Mouse (Mus musculus): ENCODE data around the gene Sox6.

The Sox6 gene

DNA sequence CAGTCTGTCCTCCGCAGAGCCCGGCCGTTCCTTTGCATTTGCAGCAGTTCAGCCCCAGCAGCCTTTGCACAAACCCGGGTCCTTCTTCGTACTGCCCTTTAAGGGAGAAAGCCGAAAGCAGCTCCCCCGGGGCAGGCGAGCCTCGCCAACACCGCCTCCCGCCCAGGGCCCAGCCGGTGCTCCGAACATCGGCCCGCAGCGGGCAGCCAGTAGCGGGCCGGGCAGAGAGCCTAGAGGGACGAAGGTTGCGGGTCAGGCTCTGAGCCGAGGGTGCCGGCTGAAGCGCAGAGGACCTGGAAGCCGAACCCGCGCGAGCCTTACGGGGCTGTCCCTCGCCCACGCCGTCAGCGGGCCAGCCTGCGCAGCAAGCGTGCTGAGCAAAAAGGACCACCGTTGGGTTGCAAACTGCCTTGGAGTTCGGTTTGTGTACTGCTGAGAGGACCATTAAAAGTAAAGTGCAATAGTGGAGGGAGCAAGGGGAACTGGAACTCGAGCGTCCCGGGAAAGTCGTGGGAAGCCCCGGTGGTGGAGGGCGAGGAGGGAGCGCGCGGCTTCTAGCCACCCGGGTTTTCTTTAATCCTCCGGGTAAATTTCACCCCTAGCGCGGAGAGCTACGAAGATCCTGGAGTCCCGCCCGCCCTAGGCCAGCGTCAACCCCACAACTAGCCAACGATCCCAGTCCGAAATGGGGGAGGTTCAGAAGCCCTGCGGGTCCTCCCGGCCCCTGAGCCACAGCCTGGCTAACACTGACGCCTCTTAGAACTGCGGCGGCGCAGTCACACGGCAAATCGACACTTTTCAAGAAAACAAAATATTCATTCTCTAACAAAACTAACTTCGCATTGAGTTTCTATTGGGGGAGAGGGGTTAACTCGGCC lies 6.6 kb downstream of the Sox6 start:
- no peaks in the 10 kb centered on the region for H3K36me3 ChIP-seq (ENCODE audit: control insufficient read depth, insufficient read depth, low read length, poor library complexity, severe bottlenecking)
- H3K27me3 ChIP-seq (ENCODE audit: control insufficient read depth, insufficient read depth, low read length, poor library complexity, severe bottlenecking) = peaks cover 3% of the 10 kb centered on the region
- DNase-seq (ENCODE audit: low read depth, low spot score) = peak; percentile 46

DNA sequence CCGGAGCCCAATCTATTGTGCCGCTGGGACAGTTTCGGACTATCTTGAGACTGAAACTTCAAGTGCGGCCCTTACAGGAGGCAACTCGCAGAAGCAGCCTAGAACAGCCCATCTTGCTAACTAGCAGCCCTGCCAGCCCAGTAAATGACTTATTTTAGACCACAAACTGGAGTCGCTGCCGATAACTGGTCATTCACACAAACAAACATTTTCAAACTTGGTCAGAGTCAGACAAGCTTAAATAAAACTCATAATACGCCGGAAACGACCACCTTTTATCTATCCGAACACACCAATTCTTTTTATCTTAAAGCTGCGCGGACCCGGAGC lies 7.2 kb downstream of the Sox6 start:
- peaks cover 3% of the 10 kb centered on the region for H3K27me3 ChIP-seq (ENCODE audit: control insufficient read depth, insufficient read depth, low read length, poor library complexity, severe bottlenecking)
- DNase-seq (ENCODE audit: low read depth, low spot score) = no peak
- no peaks in the 10 kb centered on the region for H3K36me3 ChIP-seq (ENCODE audit: control insufficient read depth, insufficient read depth, low read length, poor library complexity, severe bottlenecking)

DNA sequence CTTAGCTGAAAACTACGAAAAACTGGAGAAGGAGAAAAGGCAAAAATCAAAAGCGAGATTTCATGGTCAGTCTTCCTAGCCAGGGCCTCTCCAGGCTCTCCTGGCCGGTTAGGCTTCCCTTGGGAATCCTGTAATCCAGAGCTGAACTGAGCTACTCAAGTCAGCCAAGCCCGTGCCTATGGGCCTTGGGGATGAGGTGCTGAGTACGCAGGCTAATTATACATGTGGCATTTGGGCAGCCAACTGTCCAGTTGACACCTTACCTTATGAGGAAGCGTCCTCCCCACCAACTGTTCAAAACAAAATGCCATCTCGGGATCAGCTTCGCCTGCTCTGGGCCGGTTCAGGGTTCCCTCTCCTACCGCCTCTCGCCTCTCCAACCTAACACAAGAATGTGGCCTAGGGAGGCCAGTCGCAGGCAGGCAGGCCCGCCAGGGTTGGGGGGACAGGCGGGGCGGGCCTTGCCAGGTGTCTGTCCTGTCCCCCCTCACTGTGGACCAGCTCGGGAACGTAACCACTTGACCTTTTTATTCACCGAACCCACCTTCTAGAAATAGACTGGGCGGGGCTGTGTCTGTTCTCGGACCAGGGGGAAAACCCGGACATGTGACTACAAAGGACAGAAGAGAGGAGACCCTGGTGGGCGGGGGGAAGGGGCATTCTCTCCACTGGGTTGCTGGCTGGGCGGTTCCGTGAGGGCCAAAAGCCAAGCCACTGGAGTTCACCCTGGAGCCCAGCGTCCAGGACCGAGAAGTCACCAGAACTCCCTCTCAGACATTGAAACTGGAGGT lies 7.8 kb downstream of the Sox6 start:
- Histone ChIP-seq H3K36me3 (ENCODE audit: control insufficient read depth, insufficient read depth, low read length, poor library complexity, severe bottlenecking) (no peaks in the 10 kb centered on the region), H3K27me3 (ENCODE audit: control insufficient read depth, insufficient read depth, low read length, poor library complexity, severe bottlenecking) (peaks cover 3% of the 10 kb centered on the region)
- no peak for DNase-seq (ENCODE audit: low read depth, low spot score)

GRCm38 (mm10) chr7:116029991-116030390 lies 8.6 kb downstream of the Sox6 start:
- Histone ChIP-seq H3K27me3 (ENCODE audit: control insufficient read depth, insufficient read depth, low read length, poor library complexity, severe bottlenecking) (peaks cover 3% of the 10 kb centered on the region), H3K36me3 (ENCODE audit: control insufficient read depth, insufficient read depth, low read length, poor library complexity, severe bottlenecking) (no peaks in the 10 kb centered on the region)
- DNase-seq (ENCODE audit: low read depth, low spot score) = no peak

GRCm38 (mm10) chr7:116002726-116003125 lies 35.9 kb downstream of the Sox6 start:
- Histone ChIP-seq H3K36me3 (ENCODE audit: control insufficient read depth, insufficient read depth, low read length, poor library complexity, severe bottlenecking) (no peaks in the 10 kb centered on the region), H3K27me3 (ENCODE audit: control insufficient read depth, insufficient read depth, low read length, poor library complexity, severe bottlenecking) (no peaks in the 10 kb centered on the region)
- DNase-seq (ENCODE audit: low read depth, low spot score) = no peak

DNA sequence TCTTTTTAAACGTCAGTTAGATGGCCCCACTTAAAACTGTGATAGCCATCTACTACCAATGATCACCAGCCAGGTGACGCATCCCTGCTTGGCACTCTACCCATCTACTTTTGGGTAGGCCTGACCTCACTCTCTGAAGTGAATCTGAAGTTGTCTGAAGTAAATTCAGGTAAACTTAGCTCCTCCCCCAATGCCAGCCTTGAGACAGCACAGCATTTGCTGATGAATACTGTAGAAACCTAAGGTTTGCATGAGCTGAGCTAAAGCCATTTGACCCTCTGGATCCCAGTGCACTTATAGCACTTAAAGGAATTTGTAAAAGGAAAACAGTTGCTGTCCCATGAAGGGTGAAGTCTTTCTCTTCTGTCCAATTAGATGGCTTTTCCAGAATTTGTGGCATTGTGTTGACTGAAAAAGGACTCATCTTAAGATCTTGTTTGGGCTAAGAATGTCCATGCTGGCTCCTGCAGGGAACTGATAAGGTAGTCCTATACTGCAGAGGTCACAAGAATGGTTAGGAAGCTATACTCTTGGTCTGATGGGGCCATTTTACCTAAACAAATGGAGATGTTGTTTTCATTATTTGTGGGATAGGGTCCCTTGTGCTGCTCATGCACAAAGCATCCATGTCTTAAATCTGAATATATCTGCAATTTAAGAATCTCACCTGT lies 50.4 kb downstream of the Sox6 start:
- Histone ChIP-seq H3K36me3 (ENCODE audit: control insufficient read depth, insufficient read depth, low read length, poor library complexity, severe bottlenecking) (no peaks in the 10 kb centered on the region), H3K27me3 (ENCODE audit: control insufficient read depth, insufficient read depth, low read length, poor library complexity, severe bottlenecking) (no peaks in the 10 kb centered on the region)
- no peak for DNase-seq (ENCODE audit: low read depth, low spot score)

DNA sequence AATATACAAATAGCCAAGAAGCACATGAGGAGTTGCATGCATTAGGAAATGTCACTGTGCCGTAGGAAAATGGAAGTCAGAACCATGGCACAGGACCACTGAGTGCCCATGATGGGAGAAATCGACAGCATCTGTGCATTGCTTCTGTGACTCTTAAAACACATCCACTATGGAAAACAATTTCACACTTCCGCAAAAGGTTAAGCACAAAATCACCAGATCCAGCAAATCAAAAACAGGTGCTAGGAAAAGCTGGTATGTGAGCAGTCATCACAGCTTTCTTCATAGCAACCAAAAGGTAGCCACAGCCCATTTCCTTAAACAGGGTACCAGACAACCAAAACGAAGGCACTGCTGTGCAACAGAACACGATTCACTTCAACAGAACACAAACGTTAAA lies 52.9 kb downstream of the Sox6 start:
- H3K36me3 ChIP-seq (ENCODE audit: control insufficient read depth, insufficient read depth, low read length, poor library complexity, severe bottlenecking) = no peaks in the 10 kb centered on the region
- no peak for DNase-seq (ENCODE audit: low read depth, low spot score)
- no peaks in the 10 kb centered on the region for H3K27me3 ChIP-seq (ENCODE audit: control insufficient read depth, insufficient read depth, low read length, poor library complexity, severe bottlenecking)

DNA sequence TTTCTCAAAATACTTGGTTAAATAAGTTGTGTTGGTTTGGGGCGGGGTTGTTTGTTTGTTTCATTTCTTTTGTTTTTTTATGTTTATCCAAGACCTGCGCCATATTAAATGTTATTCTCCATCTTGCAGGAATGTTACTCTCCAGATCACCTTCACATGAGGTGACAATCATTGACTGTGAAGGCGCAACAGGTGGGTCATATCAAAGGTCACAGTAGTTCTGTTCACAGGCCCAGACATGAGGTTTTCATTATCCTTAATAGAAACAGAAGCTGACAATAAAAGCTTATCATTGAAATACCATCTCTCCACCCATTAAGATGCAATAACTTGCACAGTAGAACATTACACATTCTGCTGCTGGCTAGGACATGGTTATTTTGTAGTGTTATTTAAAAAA lies 54.5 kb downstream of the Sox6 start:
- DNase-seq (ENCODE audit: low read depth, low spot score) = no peak
- Histone ChIP-seq H3K36me3 (ENCODE audit: control insufficient read depth, insufficient read depth, low read length, poor library complexity, severe bottlenecking) (no peaks in the 10 kb centered on the region), H3K27me3 (ENCODE audit: control insufficient read depth, insufficient read depth, low read length, poor library complexity, severe bottlenecking) (no peaks in the 10 kb centered on the region)

GRCm38 (mm10) chr7:115979813-115980512 lies 58.6 kb downstream of the Sox6 start:
- no peak for DNase-seq (ENCODE audit: low read depth, low spot score)
- Histone ChIP-seq H3K27me3 (ENCODE audit: control insufficient read depth, insufficient read depth, low read length, poor library complexity, severe bottlenecking) (no peaks in the 10 kb centered on the region), H3K36me3 (ENCODE audit: control insufficient read depth, insufficient read depth, low read length, poor library complexity, severe bottlenecking) (no peaks in the 10 kb centered on the region)

DNA sequence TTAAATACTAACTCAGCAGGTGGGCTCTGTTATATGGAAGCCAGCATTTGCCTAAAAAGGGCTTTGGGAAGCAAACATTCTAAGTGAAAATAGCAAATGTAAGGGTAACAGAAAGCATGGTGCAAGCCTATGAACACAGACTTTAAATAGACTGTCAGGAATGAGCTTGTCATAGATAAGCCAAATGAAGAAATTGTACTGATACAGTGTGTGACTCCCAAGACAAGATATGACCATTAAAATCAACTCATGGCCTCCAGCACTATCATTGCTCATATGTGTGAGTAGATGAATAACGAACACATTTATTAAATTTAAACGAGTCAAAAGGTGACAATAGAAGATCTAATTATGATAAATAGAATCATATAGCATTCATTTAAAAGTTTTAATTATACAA lies 64.1 kb downstream of the Sox6 start:
- no peaks in the 10 kb centered on the region for H3K36me3 ChIP-seq (ENCODE audit: control insufficient read depth, insufficient read depth, low read length, poor library complexity, severe bottlenecking)
- DNase-seq (ENCODE audit: low read depth, low spot score) = no peak
- H3K27me3 ChIP-seq (ENCODE audit: control insufficient read depth, insufficient read depth, low read length, poor library complexity, severe bottlenecking) = no peaks in the 10 kb centered on the region

DNA sequence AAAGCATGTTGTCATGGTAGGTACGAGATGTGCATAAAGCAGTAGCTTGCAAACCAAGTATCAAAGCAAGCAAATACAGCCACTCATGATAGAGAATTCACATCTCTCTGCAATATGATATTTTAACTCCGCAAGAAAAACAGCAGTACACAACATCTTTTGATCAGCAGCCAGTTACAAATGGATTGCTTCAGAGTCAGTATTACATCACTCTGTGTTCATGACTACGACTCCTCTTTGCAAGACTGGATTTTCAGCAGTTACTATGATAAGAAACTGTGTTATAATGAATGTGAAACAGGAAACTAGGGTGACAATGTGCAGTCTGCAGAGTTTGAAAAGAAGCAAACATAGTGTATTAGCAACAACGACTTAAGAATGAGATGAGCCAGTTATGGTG lies 71.4 kb downstream of the Sox6 start:
- no peaks in the 10 kb centered on the region for H3K27me3 ChIP-seq (ENCODE audit: control insufficient read depth, insufficient read depth, low read length, poor library complexity, severe bottlenecking)
- no peak for DNase-seq (ENCODE audit: low read depth, low spot score)
- no peaks in the 10 kb centered on the region for H3K36me3 ChIP-seq (ENCODE audit: control insufficient read depth, insufficient read depth, low read length, poor library complexity, severe bottlenecking)

DNA sequence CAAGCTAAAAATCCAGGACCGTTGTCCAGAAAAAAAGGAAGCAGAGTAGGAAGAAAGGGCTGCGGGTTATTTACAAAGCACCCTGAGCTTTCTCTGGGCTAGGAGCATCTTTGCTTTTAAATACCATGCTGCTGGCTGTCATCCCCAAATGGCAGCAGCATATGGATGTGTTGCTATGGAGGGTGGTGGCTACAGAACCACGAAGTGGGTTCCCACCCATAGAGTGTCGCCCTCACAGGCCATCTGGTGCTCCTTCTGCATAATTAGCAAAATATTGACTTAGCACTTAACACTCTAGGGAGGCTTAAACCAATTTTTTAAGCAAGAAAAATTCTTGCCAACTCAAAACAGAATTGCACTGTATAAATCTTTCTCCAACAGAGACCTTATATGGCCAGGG lies 72.4 kb downstream of the Sox6 start:
- no peaks in the 10 kb centered on the region for H3K36me3 ChIP-seq (ENCODE audit: control insufficient read depth, insufficient read depth, low read length, poor library complexity, severe bottlenecking)
- no peak for DNase-seq (ENCODE audit: low read depth, low spot score)

DNA sequence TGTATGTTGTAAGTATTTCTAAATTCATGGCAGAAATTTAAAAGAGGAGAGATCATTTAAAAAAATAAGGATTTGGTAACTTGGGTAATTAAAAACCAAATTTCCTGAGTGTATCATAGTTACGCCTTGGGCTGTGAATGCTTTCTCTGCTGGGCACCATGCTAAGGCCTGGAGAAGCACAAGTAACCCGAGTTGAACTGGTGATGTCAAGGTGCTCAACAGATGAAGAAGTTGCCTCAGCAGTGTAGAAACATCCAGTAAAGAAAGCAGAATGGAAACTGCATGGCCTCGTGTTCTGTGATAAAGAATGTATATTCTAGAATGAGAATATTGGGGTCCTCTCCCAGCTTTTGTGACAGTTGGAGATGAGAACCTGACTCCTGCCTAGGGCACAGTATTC lies 85.5 kb downstream of the Sox6 start:
- H3K27me3 ChIP-seq (ENCODE audit: control insufficient read depth, insufficient read depth, low read length, poor library complexity, severe bottlenecking) = no peaks in the 10 kb centered on the region
- DNase-seq (ENCODE audit: low read depth, low spot score) = no peak
- H3K36me3 ChIP-seq (ENCODE audit: control insufficient read depth, insufficient read depth, low read length, poor library complexity, severe bottlenecking) = no peaks in the 10 kb centered on the region

More for the DNA sequence above, 72.4 kb downstream of the Sox6 start:
- H3K27me3 ChIP-seq (ENCODE audit: control insufficient read depth, insufficient read depth, low read length, poor library complexity, severe bottlenecking) = no peaks in the 10 kb centered on the region

GRCm38 (mm10) chr7:115952235-115952634 lies 86.4 kb downstream of the Sox6 start:
- no peaks in the 10 kb centered on the region for H3K36me3 ChIP-seq (ENCODE audit: control insufficient read depth, insufficient read depth, low read length, poor library complexity, severe bottlenecking)
- no peaks in the 10 kb centered on the region for H3K27me3 ChIP-seq (ENCODE audit: control insufficient read depth, insufficient read depth, low read length, poor library complexity, severe bottlenecking)
- DNase-seq (ENCODE audit: low read depth, low spot score) = no peak
